Mouse (Mus musculus) right cerebral cortex, postnatal 36 days (tissue): ENCODE measurements around the gene S100z.

Source experiments
- DNase-seq, 2 experiments: peaks; one replicate each; pipeline ENCODE4 v3.0.0; 2022; ENCODE audit warnings: low spot score in 2 of 2, mixed read lengths in 1 of 2

The S100z gene

GRCm38 (mm10) chr13:95478671-95479413 is at the start of gene S100z:
TSS of gene S100z (minus strand) at chr13:95478721.
- DNase-seq: no peak

- no peak for DNase-seq
Observed at GRCm38 (mm10) chr13:95524674-95525491, 46.4 kb upstream of the S100z start, which contains the start of gene F2rl1. TSS of gene F2rl1 (minus strand) at chr13:95525227.

- no peak for DNase-seq
Observed at GRCm38 (mm10) chr13:95524424-95524673, 45.8 kb upstream of the S100z start.

GRCm38 (mm10) chr13:95523659-95524423 is 45.3 kb upstream of the S100z start:
- no peak for DNase-seq

GRCm38 (mm10) chr13:95522176-95522575 is 43.7 kb upstream of the S100z start:
- DNase-seq: no peak

GRCm38 (mm10) chr13:95521029-95521428 is 42.5 kb upstream of the S100z start:
- no peak for DNase-seq

GRCm38 (mm10) chr13:95514756-95515155 is 36.2 kb upstream of the S100z start:
- DNase-seq: peak in 1 of 2 experiments; percentile 26

- no peak for DNase-seq
Observed at GRCm38 (mm10) chr13:95510054-95510453, 31.5 kb upstream of the S100z start.

- no peak for DNase-seq
Observed at GRCm38 (mm10) chr13:95503279-95503917, 24.9 kb upstream of the S100z start.

- no peak for DNase-seq
Observed at GRCm38 (mm10) chr13:95496601-95497000, 18.1 kb upstream of the S100z start.

- no peak for DNase-seq
Observed at GRCm38 (mm10) chr13:95494812-95495211, 16.3 kb upstream of the S100z start.

- no peak for DNase-seq
Observed at GRCm38 (mm10) chr13:95493296-95493695, 14.8 kb upstream of the S100z start.

GRCm38 (mm10) chr13:95491327-95491726 is 12.8 kb upstream of the S100z start:
- no peak for DNase-seq

- no peak for DNase-seq
Observed at GRCm38 (mm10) chr13:95484664-95485063, 6.1 kb upstream of the S100z start.

GRCm38 (mm10) chr13:95481428-95481827 is 2.9 kb upstream of the S100z start:
- peak; percentile 54 to 58 for DNase-seq

GRCm38 (mm10) chr13:95477173-95477572 is 1.3 kb downstream of the S100z start:
- DNase-seq: no peak

- no peak for DNase-seq
Observed at GRCm38 (mm10) chr13:95475124-95475523, 3.4 kb downstream of the S100z start.

GRCm38 (mm10) chr13:95474294-95474693 is 4.2 kb downstream of the S100z start:
- DNase-seq: no peak

- DNase-seq: no peak
Observed at GRCm38 (mm10) chr13:95470970-95471369, 7.6 kb downstream of the S100z start.

- no peak for DNase-seq
Observed at GRCm38 (mm10) chr13:95451529-95451928, 27.0 kb downstream of the S100z start.

GRCm38 (mm10) chr13:95450636-95451210 is 27.8 kb downstream of the S100z start:
- DNase-seq: no peak

- DNase-seq: no peak
Observed at GRCm38 (mm10) chr13:95449730-95450129, 28.8 kb downstream of the S100z start.
